Mouse (Mus musculus) lung, postnatal 10 days (tissue): ENCODE results near the gene Acly.

Experiments used
- DNase-seq: peaks from one replicate; pipeline ENCODE4 v3.0.0; 2021

Acly gene

GRCm38 (mm10) chr11:100504990-100505660 is 22.7 kb downstream of the Acly start:
- no peak for DNase-seq

- DNase-seq: no peak
Observed at GRCm38 (mm10) chr11:100501321-100501720, 26.5 kb downstream of the Acly start.

GRCm38 (mm10) chr11:100500651-100501050 is 27.1 kb downstream of the Acly start:
- no peak for DNase-seq

GRCm38 (mm10) chr11:100500241-100500640 is 27.6 kb downstream of the Acly start:
- DNase-seq: no peak

GRCm38 (mm10) chr11:100493771-100494170 is 34.0 kb downstream of the Acly start:
- DNase-seq: no peak

GRCm38 (mm10) chr11:100490951-100491350 is 36.8 kb downstream of the Acly start:
- DNase-seq: no peak

- DNase-seq: peak; percentile 50
Observed at GRCm38 (mm10) chr11:100485801-100486538, 41.8 kb downstream of the Acly start.

GRCm38 (mm10) chr11:100484461-100484860 is 43.3 kb downstream of the Acly start:
- no peak for DNase-seq

GRCm38 (mm10) chr11:100479152-100479551 is 48.6 kb downstream of the Acly start:
- DNase-seq: no peak

GRCm38 (mm10) chr11:100476281-100476680 is 51.5 kb downstream of the Acly start:
- peak; percentile 31 for DNase-seq

- no peak for DNase-seq
Observed at GRCm38 (mm10) chr11:100472935-100473295, 54.9 kb downstream of the Acly start.

GRCm38 (mm10) chr11:100472197-100472934 is 55.4 kb downstream of the Acly start, which contains the start of gene Klhl11:
Gene Klhl11 (minus strand): TSS chr11:100472741.
- DNase-seq: peak; percentile 92

GRCm38 (mm10) chr11:100471352-100472196 is 56.2 kb downstream of the Acly start:
- no peak for DNase-seq

GRCm38 (mm10) chr11:100465833-100466232 is 62.0 kb downstream of the Acly start:
- DNase-seq: no peak

GRCm38 (mm10) chr11:100465229-100465792 is 62.5 kb downstream of the Acly start:
- no peak for DNase-seq

- DNase-seq: no peak
Observed at GRCm38 (mm10) chr11:100462699-100463098, 65.1 kb downstream of the Acly start.

- DNase-seq: no peak
Observed at GRCm38 (mm10) chr11:100457711-100458110, 70.1 kb downstream of the Acly start.

- DNase-seq: no peak
Observed at GRCm38 (mm10) chr11:100457247-100457646, 70.6 kb downstream of the Acly start.

- no peak for DNase-seq
Observed at GRCm38 (mm10) chr11:100442625-100443024, 85.2 kb downstream of the Acly start.

GRCm38 (mm10) chr11:100441797-100442196 is 86.0 kb downstream of the Acly start, which contains the start of the genes Nt5c3b and Klhl10:
Gene Nt5c3b (minus strand): TSS chr11:100441808.
Gene Klhl10 (plus strand): TSS chr11:100441917.
- DNase-seq: no peak

- DNase-seq: peak; percentile 93
Observed at GRCm38 (mm10) chr11:100440691-100441522, 86.9 kb downstream of the Acly start.
